Mouse (Mus musculus) ovary, postnatal 36 days (tissue): ENCODE data around the gene Tmem253.
A peak's percentile ranks its signal among the peaks of the same experiment; 100 is the strongest.
"Not testable (repeated sequence)": the region's sequence is repeated elsewhere in the genome, so short reads cannot be mapped to it uniquely, and the experiment has no call there.

ENCODE experiments used
- DNase-seq: peaks from one replicate; pipeline ENCODE4 v3.0.0; 2022; ENCODE audit warnings: low spot score, mixed read lengths

Gene Tmem253

GRCm38 (mm10) chr14:52021568-52022212, 6.2 kb downstream of the Tmem253 start:
- no peak for DNase-seq

GRCm38 (mm10) chr14:52022244-52022708, 6.8 kb downstream of the Tmem253 start:
- DNase-seq: no peak

DNA sequence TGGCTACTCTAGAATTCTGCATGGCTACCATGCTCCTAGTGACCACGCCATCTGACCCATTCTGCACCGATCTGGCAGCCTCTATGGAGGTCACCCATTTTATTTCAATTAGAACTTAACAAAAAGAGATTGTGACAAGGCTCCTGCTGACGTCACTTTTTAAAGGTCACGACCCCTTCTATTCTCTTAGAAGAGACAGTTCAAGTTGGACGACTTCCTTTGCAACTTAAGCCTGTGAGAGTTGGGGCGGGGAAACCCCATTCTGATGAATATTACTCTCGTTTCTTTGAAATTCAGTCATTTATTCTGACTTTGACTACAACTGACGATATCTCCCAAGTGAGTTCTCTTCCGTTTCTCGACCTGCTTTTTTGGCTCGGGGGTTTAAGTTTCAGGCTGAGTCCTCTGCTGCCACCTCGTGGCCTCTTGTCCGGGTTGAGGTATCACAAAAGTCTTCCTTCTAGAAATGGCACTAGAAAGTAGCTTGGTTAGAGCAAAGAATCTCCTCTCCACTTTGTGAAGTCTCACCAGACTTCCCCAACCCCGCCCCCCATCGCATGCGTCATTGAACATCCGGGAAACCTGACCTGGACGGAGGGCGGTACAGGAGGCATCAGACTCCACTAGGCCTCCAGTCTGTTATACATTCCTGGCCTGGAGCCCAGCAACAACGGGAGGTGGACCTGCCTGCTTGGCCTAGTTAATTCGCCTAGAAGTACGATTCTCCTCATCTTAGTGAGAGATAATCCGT, 7.4 kb downstream of the Tmem253 start:
- DNase-seq: peak; percentile 86

GRCm38 (mm10) chr14:52024133-52024532, 8.7 kb downstream of the Tmem253 start:
- no peak for DNase-seq

DNA sequence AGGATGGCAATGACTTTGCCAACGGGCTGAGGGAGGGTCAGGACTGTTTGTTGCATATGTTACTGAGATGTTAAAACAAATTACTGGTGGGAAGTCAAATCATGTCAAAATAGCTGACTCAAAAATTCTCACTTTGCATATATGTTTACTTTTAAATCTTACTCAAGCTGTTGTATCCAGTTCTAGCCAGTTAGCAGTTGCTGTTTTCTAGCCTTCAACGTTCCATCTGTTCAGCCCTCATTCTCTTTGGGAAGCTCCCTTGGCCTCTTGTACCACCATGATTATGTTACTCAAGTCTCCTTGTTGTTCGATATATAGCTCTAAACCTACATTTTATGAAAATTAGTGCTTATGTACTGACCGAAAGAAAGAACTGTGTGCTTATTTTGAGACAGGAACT, 10.9 kb downstream of the Tmem253 start:
- DNase-seq: no peak

DNA sequence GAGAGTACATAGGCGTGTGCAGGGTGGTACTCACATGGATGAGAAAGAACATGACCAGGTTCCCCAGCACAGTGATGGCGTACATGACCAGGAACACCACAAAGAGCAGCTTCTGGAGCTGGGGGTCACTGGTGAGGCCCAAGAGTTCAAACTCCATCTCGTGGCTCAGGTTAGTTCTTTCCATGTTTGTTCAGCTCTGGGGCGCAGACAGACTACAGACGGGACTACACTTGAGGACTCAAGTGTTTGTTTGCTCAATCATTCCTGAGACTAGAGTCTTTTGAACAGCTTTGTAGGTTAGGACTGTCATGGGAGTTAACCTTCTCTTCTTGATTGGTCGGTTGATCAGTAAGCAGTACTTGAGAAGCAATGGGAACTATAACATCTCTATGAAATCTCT, 20.5 kb downstream of the Tmem253 start:
- no peak for DNase-seq

- DNase-seq: no peak
Measured at GRCm38 (mm10) chr14:52039332-52039731, 23.9 kb downstream of the Tmem253 start.

DNA sequence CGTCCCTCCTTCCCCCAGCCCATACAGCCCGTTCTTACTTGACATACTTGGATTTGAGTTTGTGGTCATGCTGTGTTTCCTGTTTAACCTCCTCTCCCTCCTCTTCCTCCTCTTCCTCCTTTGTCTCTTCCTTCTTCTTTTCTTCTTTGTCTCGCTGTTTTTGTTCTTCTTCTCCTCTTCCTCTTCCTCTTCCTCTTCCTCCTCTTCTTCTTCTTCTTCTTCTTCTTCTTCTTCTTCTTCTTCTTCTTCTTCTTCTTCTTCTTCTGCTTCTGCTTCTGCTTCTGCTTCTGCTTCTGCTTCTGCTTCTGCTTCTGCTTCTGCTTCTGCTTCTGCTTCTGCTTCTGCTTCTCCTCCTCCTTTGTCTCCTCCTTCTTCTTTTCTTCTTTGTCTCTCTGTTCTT, 26.9 kb downstream of the Tmem253 start, which contains the start of gene Olfr221:
TSS of gene Olfr221 (minus strand) at position 101 of the 400 bp plus-strand sequence.
- DNase-seq: not testable (repeated sequence)

DNA sequence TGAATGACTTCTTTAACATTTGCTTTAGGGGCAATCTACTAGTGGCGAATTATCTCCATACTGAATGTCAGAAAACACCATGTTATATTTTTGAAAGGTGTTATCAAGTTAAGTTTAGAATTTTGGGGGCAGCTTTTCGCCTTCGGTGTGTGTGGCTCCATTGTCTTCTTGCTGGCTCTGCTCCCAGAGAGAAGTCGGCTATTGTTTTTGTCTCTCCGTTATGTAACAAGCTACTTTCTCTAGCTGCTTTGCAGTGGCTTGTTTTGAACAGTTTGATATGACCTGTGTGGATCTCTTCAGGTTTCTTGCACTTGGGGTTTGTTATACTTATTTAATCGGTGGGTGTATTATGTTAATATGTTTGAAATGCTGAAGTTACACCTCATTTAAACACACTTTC, 28.0 kb downstream of the Tmem253 start:
- DNase-seq: no peak

DNA sequence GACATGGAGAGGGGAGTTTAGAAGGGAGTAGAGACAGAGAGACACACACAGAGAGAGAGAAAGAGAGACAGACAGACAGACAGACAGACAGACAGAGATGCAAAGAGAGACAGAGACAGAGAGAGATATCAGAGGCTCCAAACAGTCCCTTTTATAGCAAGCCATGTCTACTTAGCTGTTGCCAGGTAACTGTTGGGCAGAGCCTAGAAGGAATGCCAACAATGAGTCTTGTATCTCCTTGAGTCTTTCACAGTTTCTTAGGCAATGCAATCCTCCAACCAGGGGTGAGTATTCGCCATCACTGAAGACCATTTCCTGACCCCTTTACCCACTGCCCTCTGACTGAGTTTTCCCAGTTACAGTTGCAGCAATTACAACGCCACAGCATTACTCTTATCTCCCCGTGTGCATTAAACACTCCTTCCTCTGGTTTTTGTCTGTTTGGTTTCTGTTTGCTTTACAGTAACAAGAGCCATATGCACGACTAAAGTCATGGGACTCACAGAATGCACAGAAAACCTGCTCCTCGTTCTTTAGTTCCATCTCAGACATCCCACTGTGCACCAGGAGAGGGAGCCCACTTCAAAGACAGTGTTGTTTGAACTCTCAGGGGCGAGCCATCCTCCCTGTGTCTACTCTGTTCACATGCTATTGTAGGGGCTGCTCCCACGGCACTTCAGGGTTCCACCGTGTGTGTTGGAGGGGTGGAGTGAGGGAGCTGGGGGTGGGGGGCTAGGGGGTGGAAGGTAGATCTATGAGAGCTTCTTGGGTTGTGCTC, 29.6 kb downstream of the Tmem253 start:
- DNase-seq: peak; percentile 28

- no peak for DNase-seq
Measured at GRCm38 (mm10) chr14:52045966-52046565, 30.6 kb downstream of the Tmem253 start.

DNA sequence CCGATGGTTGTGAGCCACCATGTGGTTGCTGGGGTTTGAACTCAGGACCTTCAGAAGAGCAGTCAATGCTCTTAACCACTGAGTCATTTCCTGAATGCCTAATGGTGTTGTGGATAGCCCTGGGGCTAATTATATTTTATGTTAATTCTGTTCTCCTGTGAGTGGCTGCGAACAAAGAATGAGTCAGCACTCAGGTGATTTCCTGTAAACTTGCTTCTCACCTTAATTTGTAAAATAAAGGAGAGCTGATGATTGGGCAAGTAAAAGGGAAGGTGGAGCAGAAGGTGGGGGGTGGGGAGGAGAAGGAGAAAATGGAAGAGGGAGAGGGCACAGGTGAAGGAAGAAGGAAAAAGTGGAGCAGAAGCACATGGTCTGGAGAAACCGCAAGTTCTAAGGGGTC, 37.3 kb downstream of the Tmem253 start:
- not testable (repeated sequence) for DNase-seq

- DNase-seq: no peak
Measured at GRCm38 (mm10) chr14:52059982-52060381, 44.5 kb downstream of the Tmem253 start.

- DNase-seq: no peak
Measured at GRCm38 (mm10) chr14:52060800-52061199, 45.3 kb downstream of the Tmem253 start.

DNA sequence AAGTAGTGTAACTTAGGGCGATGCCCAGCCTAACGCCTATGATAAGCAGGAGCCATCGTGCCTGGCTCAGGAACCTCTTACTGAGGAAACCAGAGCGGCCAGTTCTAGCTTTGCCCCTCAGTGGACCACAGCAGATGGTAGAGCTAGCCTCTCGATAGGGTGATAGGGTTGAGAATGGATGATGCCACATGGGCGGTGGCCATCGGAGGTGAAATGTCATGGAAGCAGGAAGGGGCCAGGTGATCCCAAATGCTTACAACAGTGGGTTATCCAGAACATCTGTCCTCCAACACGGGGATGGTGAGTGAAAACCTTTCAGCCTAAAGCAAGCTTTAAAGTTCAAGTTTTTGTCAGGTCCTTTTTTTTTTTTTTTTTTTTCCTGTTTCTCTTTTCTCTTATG, 46.3 kb downstream of the Tmem253 start:
- no peak for DNase-seq

GRCm38 (mm10) chr14:52066135-52066534, 50.7 kb downstream of the Tmem253 start:
- no peak for DNase-seq
